Mouse (Mus musculus): ENCODE measurements around the gene Dlg2. TPM values are rescaled to one million over a fixed set of nuclear protein-coding genes. Genes with fewer than 3 reads are reported as not detected.

The Dlg2 gene
- 169 and 185 TPM in 2 replicates for total RNA-seq (2014; rRNA removed)
- 20.0 and 26.3 TPM in 2 replicates for polyA plus RNA-seq (2015; fragmentation: Nextera tagmentation; extraction: Ambion mirVana)

GRCm38 (mm10) chr7:90476313-90477245 is at the start of gene Dlg2:
Gene Dlg2, plus strand, starts transcription at chr7:90476672.
- Histone ChIP-seq H3K4me1 (ENCODE audit: insufficient read depth) (peaks cover 7% of the 10 kb centered on the region; the same call in 1 of the 2 replicates), H3K36me3 (ENCODE audit: insufficient read depth) (no peaks in the 10 kb centered on the region), H3K9me3 (ENCODE audit: low read length) (no peaks in the 10 kb centered on the region), H3K27me3 (ENCODE audit: insufficient read depth, low read length) (no peaks in the 10 kb centered on the region), H3K4me2 (ENCODE audit: low read depth) (peak within 1 kb of the TSS; percentile 88), H3K27ac (ENCODE audit: low read depth, low read length) (peak within 1 kb of the TSS; percentile 92), H3K4me3 (ENCODE audit: low read depth, low read length) (peak within 1 kb of the TSS; percentile 70), H3K9ac (peak within 1 kb of the TSS; percentile 90)
- TF ChIP-seq CTCF (IDR thresholded peaks at IDR 0.05; ENCODE audit: low read depth) = no peak
- DNase-seq (no peak), ATAC-seq (peak; percentile 72)
- 2% methylated on average over 32 of the region's 32 CpGs for WGBS

DNA sequence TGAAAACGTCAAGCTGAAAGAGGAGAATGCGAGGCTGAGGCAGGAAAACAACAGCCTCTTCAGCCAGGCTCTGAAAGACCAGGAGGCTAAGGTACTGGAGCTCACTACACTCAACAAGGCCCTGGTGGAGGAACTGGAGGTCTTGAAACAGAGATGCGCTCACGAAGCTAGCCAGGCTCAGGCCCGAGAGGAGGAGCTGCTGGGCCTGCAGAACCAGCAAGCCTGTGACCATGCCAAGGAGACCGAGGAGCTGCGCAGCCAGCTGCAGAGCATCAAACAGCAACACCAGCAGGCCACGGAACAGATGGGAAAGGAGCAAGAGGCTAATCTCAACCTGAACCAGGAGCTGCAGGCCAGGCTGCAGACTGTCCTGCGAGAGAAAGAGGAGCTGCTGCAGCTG is 49.5 kb upstream of the Dlg2 start:
- no peak for DNase-seq
- no peak for ATAC-seq
- no peak overlapping the region for H3K27ac ChIP-seq (ENCODE audit: low read depth, low read length)
- no peaks in the 10 kb centered on the region for H3K27me3 ChIP-seq (ENCODE audit: insufficient read depth, low read length)
- H3K36me3 ChIP-seq (ENCODE audit: insufficient read depth) = no peaks in the 10 kb centered on the region
- H3K9me3 ChIP-seq (ENCODE audit: low read length) = no peaks in the 10 kb centered on the region
- TF ChIP-seq CTCF (IDR thresholded peaks at IDR 0.05; ENCODE audit: low read depth) = no peak
- WGBS = 67% methylated on average over 9 of the region's 9 CpGs
- H3K4me3 ChIP-seq (ENCODE audit: low read depth, low read length) = peak overlapping the region; percentile 46
- H3K4me1 ChIP-seq (ENCODE audit: insufficient read depth) = 0 out of 2 replicates have a peak, but pooled peaks cover 5% of the 10 kb centered on the region
- 0 out of 2 replicates have a peak overlapping the region, but pooled peaks have one; percentile 28 for H3K9ac ChIP-seq
- peak overlapping the region; percentile 68 for H3K4me2 ChIP-seq (ENCODE audit: low read depth)

GRCm38 (mm10) chr7:90432221-90432620 is 44.3 kb upstream of the Dlg2 start:
- no peaks in the 10 kb centered on the region for H3K27me3 ChIP-seq (ENCODE audit: insufficient read depth, low read length)
- no peak overlapping the region for H3K27ac ChIP-seq (ENCODE audit: low read depth, low read length)
- H3K4me1 ChIP-seq (ENCODE audit: insufficient read depth) = no peaks in the 10 kb centered on the region
- H3K9ac ChIP-seq = no peak overlapping the region
- H3K4me3 ChIP-seq (ENCODE audit: low read depth, low read length) = no peak overlapping the region
- H3K36me3 ChIP-seq (ENCODE audit: insufficient read depth) = no peaks in the 10 kb centered on the region
- no peak overlapping the region for H3K4me2 ChIP-seq (ENCODE audit: low read depth)
- DNase-seq (no peak), ATAC-seq (no peak)
- TF ChIP-seq CTCF (IDR thresholded peaks at IDR 0.05; ENCODE audit: low read depth) = no peak
- no peaks in the 10 kb centered on the region for H3K9me3 ChIP-seq (ENCODE audit: low read length)

DNA sequence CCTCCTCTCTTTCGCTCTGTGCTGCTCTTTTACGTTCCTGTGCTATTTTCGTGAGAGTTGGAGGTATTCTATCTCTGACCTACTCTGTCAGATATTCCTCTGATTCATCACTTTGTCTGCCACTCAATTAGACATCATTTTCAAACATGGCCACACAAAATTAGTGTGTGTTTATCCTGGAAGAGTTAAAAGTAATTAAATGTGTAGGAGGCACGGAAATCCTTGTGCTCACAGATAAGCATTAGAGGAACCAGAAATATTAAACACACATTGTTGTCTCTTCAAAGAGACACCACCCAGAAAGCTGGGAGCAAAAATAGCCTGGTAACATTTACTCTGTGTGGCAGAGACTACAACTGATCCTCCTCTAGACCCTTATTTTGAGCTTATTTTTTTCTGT is 36.4 kb upstream of the Dlg2 start:
- 88% methylated on average over 4 of the region's 4 CpGs for whole genome bisulfite sequencing
- H3K9ac ChIP-seq = no peak overlapping the region
- no peak overlapping the region for H3K4me3 ChIP-seq (ENCODE audit: low read depth, low read length)
- H3K9me3 ChIP-seq (ENCODE audit: low read length) = no peaks in the 10 kb centered on the region
- DNase-seq (no peak), ATAC-seq (no peak)
- H3K4me1 ChIP-seq (ENCODE audit: insufficient read depth) = no peaks in the 10 kb centered on the region
- TF ChIP-seq CTCF (IDR thresholded peaks at IDR 0.05; ENCODE audit: low read depth) = no peak
- H3K27ac ChIP-seq (ENCODE audit: low read depth, low read length) = no peak overlapping the region
- no peaks in the 10 kb centered on the region for H3K27me3 ChIP-seq (ENCODE audit: insufficient read depth, low read length)
- H3K4me2 ChIP-seq (ENCODE audit: low read depth) = no peak overlapping the region
- no peaks in the 10 kb centered on the region for H3K36me3 ChIP-seq (ENCODE audit: insufficient read depth)

GRCm38 (mm10) chr7:90442070-90442469 is 34.4 kb upstream of the Dlg2 start:
- H3K4me2 ChIP-seq (ENCODE audit: low read depth) = peak overlapping the region; percentile 75
- DNase-seq (no peak), ATAC-seq (peak; percentile 6)
- WGBS = under 1% methylated on average over 4 of the region's 4 CpGs
- H3K9me3 ChIP-seq (ENCODE audit: low read length) = no peaks in the 10 kb centered on the region
- H3K9ac ChIP-seq = peak overlapping the region; percentile 94
- peak overlapping the region; percentile 98 for H3K4me3 ChIP-seq (ENCODE audit: low read depth, low read length)
- TF ChIP-seq CTCF (IDR thresholded peaks at IDR 0.05; ENCODE audit: low read depth) = no peak
- H3K27ac ChIP-seq (ENCODE audit: low read depth, low read length) = peak overlapping the region; percentile 99
- no peaks in the 10 kb centered on the region for H3K27me3 ChIP-seq (ENCODE audit: insufficient read depth, low read length)
- H3K36me3 ChIP-seq (ENCODE audit: insufficient read depth) = no peaks in the 10 kb centered on the region
- peaks cover 5% of the 10 kb centered on the region; the same call in 1 of the 2 replicates for H3K4me1 ChIP-seq (ENCODE audit: insufficient read depth)

GRCm38 (mm10) chr7:90442518-90443080 is 33.9 kb upstream of the Dlg2 start, which contains the start of gene Crebzf:
Gene Crebzf, plus strand, starts transcription at chr7:90442729.
- under 1% methylated on average over 54 of the region's 54 CpGs for WGBS
- peak within 1 kb of the TSS; percentile 98 for H3K4me3 ChIP-seq (ENCODE audit: low read depth, low read length)
- no peaks in the 10 kb centered on the region for H3K27me3 ChIP-seq (ENCODE audit: insufficient read depth, low read length)
- H3K4me1 ChIP-seq (ENCODE audit: insufficient read depth) = peaks cover 5% of the 10 kb centered on the region; the same call in 1 of the 2 replicates
- ATAC-seq (peak; percentile 97), DNase-seq (peak; percentile 99)
- TF ChIP-seq CTCF (IDR thresholded peaks at IDR 0.05; ENCODE audit: low read depth) = no peak
- H3K4me2 ChIP-seq (ENCODE audit: low read depth) = peak within 1 kb of the TSS; percentile 75
- H3K9ac ChIP-seq = peak within 1 kb of the TSS; percentile 94
- no peaks in the 10 kb centered on the region for H3K9me3 ChIP-seq (ENCODE audit: low read length)
- H3K36me3 ChIP-seq (ENCODE audit: insufficient read depth) = no peaks in the 10 kb centered on the region
- peak within 1 kb of the TSS; percentile 99 for H3K27ac ChIP-seq (ENCODE audit: low read depth, low read length)
